Mouse (Mus musculus) layer of hippocampus, adult 18-20 months (tissue): Measurements from ENCODE around the gene Prkar1a. TPM values are rescaled to one million over a fixed set of nuclear protein-coding genes. Genes with fewer than 3 reads are reported as not detected.

Experiments
- DNase-seq, 2 experiments: peaks; one replicate each; pipeline ENCODE4 v3.0.0; 2022; ENCODE audit warnings: low spot score in 2 of 2
- total RNA-seq, 2 experiments: library from RNA; stranded (reverse); gene quantifications; 2 replicates each; pipeline ENCODE4 v1.2.3; 2021

The Prkar1a gene
- total RNA-seq, 2 experiments from 2014 or later = 567 to 586 TPM

DNA sequence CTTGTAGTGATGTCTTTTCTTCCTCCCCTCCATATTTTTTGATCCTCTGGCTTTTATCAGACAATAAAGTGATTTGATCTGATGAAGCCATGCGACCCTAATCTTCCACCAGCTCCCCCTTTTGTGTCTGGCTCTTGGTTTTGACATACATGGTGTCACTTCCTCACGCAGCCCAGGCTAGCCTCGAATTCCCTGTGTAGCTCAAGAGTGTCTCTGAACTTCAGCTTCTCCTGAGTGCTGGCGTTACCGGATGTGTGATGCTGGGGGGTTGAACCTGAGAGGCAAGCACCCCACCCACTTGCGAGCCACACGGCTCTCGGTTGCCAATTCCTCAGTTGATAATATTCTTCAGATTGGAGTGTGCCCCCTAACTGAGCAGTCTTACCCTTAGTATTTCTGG, 23.2 kb downstream of the Prkar1a start:
- DNase-seq = no peak

DNA sequence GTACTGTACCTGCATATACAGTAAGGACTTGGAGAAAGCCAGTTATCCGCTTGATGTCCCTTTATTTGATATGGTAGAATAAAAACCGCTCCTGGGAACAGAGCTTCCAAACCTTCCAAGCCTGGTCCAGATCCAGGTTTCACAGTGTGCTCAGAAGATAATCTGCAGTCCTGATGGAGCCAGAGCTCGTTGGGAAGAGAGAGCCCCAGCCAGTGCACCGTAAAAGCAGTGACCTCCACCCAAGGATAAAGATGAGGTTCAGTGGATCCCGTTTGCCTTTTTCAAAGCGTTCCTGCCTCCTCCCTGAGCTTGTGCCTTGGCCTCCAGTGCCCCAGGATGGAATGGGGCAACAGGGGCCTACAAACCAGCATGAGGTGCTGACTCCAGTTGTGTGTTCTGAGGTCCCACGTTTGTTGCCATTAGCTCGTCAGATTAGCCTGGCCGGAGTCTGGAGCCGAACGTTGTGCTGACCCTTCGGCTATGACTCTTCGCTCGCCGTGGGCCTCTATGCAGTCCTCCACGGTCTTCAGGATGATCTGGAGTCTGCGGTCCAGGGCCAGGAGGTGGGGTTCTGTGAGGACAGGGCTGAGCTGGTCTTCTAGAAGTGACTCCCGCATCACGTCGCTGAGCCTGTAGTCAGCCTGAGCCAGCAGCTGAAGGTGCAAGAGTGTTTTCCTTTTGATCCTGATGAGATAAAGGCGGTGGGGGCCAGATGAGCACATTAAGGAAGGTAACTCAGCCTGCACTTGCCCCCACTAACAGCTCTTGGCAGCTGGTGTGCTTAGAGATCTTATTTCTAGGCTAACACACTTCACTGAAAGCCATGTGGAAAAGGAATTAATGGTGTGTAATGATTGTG, 23.9 kb downstream of the Prkar1a start:
- no peak for DNase-seq

DNA sequence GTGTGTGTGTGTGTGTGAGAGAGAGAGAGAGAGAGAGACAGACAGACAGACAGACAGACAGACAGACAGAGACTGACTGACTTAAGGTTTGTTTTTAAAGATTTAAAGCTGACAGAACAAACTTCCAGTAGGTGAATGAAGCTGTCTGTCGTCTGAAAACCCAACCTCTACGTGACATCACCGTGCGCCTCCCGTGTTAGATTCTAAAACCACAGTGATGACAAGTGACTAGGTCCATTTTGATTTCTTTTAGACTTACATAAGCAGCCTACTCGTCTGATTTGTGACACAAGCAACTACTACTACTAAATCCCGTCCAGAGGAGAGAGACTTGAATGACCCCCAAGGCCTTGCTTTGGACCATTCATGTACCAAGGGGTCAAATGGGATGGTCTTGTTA, 24.5 kb downstream of the Prkar1a start:
- DNase-seq = no peak

DNA sequence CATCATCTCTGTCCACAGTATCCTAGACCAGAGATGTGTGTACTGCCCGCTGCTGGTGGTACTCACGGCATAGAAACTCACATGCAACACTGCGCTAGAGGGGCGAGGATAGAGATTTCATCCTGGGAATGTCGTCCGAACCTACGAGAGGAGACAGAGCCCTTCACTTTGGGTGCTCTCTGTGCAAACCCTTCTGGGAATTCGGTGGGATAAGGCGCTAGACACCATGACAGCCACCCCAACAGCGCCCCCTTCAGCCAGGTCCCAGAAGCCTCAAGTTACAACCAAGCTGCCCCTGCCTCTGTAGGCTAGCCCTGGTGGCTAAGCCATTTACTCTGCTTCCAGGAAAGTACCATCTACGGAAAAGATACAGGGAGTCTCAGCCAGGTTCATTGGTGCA, 25.3 kb downstream of the Prkar1a start:
- DNase-seq = no peak

DNA sequence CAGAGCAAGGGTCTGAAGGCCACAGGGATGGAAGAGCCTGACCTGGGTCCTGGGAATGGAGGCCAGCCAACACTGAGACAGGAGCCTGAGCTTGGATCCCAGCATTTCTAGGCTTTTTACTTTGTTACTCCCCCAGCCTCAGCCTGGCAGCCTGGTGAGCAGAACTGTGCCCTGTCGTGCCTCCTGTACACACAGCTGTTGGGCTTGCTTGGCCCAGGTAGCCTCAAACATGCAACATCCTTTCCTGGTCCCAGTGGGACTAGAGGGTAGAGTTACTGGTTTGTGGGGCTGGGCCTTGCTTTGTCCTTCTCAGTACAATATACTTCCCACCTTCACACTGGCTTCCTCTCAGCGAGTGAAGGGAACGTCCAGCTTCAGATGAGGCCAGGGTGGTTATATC, 26.0 kb downstream of the Prkar1a start:
- no peak for DNase-seq

DNA sequence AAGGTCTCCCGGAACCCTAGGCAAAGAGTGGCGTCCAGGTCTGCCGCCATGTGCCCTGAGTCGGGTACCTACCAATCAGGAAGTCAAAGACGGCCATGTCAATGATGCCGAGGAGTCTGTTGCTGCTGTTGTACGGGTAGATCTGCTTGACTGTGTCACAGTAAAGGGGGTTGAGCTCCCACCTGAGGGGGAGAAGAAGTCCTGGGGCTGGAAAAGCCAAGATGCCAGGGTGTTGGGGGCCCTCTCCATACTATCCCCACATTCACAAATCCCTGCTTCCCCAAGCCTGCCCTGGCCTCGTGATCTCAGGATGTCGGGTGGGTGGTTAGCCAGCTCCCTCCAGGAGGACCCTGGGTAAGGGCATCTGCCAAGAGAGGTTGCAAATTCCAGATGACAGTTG, 26.6 kb downstream of the Prkar1a start:
- DNase-seq = no peak

DNA sequence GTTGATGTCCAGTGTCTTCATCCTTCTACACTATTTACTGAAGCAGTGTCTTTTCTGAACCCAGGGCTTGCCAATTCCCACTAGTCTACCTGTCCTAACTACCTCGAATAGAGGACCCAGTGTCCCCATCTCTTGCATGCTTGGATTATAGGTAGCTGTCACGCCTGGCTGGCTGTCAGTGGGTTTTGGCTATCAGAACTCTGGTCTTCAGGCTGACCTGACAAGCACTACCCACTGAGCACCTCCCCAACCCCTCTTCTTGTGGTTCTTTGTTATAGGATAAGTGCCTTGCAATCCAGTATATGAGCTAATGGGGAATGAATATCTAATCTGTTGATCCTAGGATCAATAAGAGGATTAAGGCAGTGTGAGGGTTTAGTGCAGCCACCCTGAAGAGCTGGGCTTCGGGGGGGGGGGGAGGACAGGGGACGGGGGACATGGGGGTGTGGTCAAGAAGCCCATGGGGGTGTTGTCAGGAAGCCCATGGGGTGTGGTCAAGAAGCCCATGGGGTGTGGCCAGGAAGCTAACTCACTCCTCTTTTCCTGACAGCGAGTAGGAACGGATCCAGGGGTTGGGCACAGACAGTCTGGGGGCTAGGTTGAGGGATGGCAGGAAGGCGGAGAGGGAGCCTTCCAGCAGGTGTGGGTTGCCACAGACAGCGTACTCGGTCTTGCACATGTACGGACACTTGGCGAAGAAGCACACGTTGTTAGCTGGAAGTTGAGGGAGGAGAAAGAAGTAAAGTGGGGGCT, 27.6 kb downstream of the Prkar1a start:
- DNase-seq = no peak

DNA sequence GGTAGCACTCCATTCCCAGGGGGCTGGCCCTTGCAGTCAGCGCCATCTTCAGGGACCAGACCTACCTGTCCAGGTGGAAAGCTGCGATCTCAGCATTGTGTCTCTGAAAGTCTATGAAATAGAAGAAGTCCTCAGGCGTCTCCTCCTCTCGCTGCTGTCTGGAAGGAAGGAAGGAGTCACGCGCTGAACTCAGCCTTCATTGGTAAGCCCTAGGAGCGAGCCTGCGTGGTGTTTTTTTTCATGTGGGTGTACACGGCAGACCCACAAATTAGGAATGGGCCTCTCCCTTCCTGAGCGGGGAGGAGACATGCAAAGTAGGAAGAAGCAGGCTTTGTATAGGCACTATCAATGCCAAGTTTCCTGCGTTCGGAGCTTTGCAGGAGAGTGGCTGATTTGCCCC, 29.1 kb downstream of the Prkar1a start:
- DNase-seq = no peak

DNA sequence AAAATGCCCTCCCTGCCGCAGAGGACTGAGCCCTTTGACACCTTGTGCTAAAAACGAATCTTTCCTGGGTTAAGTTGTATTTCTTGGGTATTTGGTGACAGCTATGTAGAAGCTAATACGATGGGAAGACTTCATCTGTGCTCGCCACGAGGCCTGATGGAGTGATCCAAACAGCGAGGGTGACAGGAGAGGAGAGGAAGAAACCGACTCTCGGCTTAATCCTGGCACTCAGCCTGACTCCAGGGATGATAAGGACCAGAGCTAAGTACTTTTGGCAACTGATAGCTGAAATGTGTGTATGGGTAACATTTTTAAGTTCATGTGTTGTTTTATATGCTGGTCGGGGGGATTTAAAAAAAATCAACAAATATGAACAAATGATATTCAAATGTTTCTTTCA, 31.7 kb downstream of the Prkar1a start:
- DNase-seq = no peak

DNA sequence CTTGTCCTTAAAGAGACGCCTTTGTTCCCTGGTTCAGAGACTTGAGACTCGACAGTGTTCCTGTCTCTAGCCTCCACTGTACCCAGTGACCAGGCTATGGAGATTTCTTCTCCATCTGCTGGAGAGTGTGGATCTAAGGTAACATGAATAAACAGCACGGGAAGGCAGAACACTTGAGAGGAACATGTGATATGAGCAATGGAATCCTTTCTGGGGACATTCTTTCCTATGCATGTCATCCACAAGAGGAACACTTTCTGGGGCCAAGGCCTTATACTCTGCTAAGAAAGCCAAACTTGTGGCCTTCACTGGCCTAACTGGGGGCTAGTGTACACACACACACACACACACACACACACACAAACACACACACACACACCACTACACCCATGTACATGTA, 32.4 kb downstream of the Prkar1a start:
- no peak for DNase-seq

DNA sequence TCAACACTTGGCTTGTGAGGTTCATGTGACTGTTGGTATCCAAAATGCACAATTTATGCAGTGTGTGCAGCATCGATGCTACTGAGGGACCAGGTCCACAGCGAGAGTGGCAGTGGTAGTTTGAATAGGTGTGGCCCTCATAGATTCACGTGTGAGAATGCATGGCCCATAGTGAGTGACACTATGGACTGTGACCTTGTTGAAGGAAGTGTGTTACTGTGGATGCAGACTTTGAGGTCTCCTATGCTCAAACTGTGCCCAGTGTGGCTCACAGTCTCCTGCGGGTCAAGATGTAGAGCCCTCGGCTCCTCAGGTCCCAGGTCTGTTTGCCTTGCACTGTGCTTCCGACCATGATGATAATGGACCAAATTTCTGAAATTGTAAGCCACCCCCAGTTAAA, 33.0 kb downstream of the Prkar1a start:
- no peak for DNase-seq

DNA sequence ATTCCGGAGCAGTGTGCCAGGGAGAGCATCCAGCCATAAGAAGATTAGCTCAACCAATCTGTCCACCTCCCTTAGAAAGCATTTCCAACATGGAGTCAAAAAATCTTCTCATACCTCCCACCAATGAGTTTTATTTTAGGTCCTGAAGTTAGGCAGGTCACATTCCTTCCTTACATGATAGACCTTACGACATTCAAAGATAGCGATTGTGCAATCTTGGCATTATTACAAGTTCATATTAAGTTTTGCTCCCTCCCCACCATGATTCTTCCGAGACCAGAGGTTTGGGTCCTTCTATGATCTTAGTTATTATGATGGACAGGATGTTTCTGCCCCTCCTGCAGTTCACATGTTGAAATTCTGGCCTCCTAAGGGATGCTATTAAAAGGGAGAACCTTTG, 40.3 kb downstream of the Prkar1a start:
- DNase-seq = no peak

DNA sequence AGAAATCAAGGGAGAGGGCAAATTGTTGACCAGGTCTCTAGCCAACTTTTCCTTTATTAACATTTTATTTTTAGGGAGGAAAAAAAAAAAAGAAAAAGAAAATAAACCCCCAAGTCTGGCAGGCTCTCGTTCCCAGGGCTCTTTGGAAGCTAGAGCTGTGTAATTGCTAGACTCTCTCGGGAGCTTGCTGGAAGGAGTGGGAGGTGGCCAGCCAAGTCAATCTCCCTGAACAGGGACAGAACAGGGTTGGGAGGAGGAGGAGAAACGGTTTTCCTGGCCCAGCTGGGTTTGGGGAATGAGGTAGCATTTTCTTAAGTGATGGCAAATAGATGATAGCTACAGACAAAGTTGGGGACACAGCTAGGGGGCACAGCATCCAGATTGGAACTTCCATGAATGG, 43.5 kb downstream of the Prkar1a start:
- DNase-seq = no peak

DNA sequence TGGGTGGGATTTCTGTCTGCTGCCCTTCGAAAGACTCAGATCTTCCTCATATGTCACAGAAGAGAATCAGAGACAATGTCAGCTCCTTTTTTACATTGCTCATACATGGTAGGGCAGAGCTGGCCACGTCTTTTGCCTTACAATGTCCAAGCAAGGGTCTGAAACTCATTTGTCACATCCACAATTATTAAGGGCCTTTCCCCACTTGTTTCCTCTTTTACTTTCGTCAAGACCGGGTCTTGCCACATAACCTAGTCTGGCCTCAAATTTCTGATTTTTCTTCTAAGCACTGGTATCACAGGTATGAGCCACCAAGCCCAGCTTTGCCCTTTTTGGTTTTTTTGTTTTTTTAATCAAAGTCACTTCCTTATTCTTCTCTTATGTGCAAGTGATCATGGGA, 47.3 kb downstream of the Prkar1a start:
- no peak for DNase-seq

DNA sequence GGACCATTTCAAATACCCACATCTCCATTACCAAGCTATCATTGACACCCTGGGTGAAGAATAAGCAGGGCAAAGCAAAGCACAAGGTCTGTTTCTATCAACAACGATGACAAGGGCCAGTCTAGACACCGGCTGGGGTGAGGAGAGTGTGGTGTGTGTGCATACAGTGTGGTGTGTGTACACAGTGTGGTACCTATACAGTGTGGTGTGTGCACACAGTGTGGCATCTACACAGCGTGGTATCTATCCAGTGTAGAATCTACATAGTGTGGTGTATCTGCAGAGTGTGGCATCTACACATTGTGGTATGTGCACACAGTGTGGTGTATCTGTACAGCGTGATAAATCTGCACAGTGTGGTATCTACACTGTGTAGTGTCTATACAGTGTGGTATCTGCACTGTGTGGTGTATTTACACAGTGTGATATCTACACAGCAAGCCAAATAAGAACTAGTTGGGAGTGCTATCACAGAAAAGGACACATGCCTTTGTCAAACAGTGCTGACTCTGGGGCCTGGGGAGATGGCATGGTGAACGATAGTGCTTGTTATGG, 48.0 kb downstream of the Prkar1a start:
- DNase-seq = no peak

DNA sequence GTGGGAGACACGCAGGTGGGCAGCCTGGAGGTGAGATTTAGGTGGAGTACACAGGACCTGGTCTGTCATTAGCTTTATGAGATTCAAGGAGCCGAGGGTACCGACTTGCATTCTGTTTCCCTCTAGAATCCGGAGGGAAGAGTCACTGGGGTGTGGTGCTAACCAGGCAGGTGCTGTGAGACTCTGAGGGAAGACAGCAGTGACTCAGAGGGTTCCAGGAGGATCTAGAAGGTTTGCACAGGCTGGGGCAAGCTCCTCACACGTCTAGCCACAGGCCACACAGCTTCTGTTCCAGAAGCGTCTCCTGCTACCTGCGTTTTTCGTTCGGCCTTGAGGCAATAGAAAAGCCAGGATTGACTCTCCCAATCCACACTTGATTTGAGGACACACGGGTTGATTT, 49.5 kb downstream of the Prkar1a start:
- DNase-seq = no peak

DNA sequence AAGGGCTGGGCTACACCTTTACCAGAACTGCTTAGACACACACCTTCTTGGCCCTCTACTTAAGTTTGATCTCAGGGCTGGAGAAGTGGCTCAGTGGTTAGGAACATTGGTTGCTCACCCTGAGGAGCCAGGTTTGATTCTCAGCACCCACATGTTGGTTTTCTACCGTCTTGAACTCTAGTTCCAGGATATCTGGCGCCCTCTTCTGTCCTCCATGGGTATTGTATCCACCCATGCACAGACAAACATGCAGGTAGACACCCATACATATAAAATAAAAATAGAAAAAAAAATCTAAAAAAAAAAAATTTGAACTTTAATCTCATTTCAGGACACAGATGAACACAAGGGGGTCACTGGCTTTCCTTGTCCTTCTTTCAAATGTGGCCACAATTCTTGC, 50.6 kb downstream of the Prkar1a start:
- DNase-seq = no peak

DNA sequence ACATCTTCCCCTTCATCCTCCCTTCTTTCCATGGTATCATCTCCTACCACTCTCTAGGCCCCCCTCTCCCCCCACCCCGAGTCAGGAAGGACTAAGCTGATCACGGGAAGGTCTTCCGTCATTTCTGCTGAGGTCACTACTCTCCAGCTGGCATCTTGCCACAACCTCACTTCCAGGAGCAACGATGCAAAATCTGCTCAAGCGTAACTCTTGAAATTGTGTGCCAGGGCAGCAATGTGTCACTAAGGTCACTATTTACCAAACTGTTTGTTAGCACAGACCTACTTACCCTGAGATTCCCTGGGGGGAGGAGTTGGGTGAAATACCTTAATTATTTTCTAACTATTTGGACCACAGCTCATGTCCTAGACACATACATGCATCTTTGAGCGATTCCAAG, 51.6 kb downstream of the Prkar1a start:
- DNase-seq = no peak

DNA sequence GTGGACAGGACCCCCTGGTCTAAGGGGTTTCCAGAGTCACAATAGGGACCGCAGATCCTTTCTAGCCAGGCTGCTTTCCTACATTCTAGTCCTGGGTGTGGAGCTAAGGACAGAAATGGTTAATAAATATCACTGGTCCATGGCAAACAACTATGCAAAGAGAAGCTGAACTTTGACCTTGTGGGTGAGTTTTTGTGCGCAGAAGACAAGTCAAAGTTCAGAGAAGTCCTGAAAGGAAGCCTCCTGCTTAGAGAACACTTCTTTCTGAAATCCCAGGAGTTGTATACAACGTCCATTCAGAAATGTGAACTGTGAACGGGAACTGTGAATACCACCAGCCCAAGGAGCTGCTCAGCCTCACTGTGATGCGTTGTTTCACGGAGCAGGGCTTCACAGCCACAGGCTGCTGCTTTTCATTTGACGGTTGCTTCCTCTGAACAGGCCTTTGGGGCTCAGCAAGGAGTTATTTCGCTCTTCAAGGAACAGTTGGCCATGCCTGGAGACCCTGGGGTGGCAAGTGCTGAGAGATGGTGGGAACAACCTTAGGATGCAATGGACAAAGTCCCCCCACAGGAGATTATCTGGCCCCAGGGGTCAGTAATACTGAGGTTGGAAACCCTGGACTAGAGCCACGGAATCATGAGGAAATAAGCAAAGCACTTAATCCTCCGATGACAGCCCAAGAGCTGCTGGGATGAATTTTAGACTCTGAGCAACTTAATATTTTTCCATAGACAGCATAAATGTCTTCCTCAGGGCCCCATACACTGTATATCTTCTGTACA, 53.0 kb downstream of the Prkar1a start:
- DNase-seq = no peak

DNA sequence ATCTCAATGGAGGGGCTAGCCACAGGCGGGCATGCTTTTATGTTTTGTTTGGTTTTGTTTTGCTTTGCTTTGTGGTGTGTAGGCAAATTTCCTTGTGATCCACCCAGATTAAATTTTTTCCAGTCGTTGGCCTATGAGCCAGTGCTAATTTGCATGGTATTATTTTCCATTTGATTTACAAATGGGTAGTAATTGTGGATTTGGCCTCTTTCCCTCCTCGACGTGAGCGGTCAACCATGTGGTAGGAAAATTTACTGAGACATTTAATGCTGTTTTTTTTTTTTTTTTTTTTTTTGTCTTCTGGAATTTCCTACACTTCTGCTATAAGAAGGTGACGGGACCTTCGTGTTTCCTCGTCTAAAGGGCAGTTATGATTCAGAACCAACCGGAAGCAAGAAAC, 54.6 kb downstream of the Prkar1a start:
- DNase-seq = no peak

DNA sequence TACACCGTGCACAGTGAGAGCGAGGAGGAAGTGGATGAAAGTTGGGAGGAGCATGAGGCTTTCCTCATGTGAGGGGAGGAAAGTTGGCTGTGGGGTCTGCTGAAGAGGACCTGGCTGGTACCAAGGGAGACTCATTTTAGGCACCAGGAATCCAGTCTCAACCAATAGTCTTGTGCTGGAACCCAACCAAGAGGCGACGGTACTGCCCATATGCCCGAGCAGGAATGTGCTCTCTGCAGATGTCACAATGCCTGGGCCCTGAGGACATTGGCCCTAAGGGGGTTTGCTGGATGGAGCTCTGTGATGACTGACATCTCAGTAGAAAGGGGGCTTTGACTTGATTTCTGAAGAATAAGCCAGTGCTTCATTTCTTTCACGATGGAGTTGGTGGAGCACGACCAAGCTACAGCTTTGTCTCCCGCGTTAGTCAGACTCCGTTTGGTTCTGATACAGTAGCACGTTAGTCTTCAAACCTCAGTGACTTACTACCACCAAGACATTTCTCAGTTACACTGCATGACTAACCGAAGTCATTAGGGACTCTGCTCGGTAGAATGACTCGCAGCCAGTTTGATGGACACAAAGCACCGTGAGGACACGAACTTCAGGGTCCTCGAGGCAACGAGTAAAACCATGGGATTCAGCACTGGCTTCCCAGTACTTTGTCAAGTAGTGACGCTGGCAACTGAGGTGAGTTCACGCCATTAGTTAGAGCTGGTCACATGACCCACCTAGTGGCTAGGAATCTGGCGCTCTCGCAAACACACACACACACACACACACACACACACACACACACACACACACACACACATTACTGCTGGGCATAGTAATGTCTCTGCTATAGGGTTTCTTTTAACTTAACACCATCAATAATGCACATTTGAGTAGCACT, 55.4 kb downstream of the Prkar1a start:
- DNase-seq = no peak
